Mouse (Mus musculus) brain, embryonic 14.5 days (tissue): Measurements from ENCODE around the gene Mc1r. TPM values are rescaled to one million over a fixed set of nuclear protein-coding genes. Genes with fewer than 3 reads are reported as not detected.

ENCODE experiments used
- DNase-seq: peaks from one replicate; pipeline ENCODE4 v3.0.0-alpha.2; 2011; ENCODE audit warnings: low read depth
- CTCF ChIP-seq: fragments of 200-500 bp; IDR thresholded peaks from 2 replicates; pipeline ENCODE4 v1.5.1; 2012; ENCODE audit warnings: inconsistent platforms, mild to moderate bottlenecking, moderate library complexity, borderline replicate concordance; ENCODE audit not compliant: insufficient read depth, insufficient read length; ENCODE audit errors: extremely low read depth
- POLR2A ChIP-seq: fragments of 200-500 bp; IDR thresholded peaks from 2 replicates; pipeline ENCODE4 v1.6.1; 2012; ENCODE audit warnings: mild to moderate bottlenecking, inconsistent platforms, borderline replicate concordance; ENCODE audit not compliant: poor library complexity, insufficient read depth, insufficient read length, severe bottlenecking; ENCODE audit errors: extremely low read depth
- polyA plus RNA-seq: library from polyadenylated mRNA; depleted of rRNA; stranded (reverse); fragments of >200 nt; gene quantifications from 2 replicates; pipeline ENCODE4 v1.2.3, GENCODE M21; 2012

Gene Mc1r
- polyA plus RNA-seq, 1 experiment: 0.08 TPM

DNA sequence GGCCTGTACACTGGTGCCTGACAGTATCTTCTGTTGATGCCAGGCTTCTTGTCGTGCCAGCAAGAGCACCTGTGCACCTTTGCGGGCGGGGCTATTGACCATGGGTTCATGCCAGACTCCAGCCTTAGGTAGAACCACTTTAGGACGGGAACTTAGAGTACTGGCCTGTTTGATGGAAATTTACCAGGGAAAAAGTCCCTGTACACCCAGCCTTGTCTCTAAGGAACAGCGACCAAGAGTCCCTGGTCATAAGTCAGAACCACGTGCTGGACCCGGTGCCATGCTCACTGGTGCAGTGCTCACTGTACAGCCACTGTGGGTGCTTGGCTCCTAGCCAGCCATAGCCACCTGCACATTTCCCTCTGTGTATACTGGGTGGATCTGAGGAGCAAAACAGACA lies 17.9 kb upstream of the Mc1r start:
- TF ChIP-seq POLR2A: no peak
- TF ChIP-seq CTCF: no peak
- no peak for DNase-seq

- no peak for DNase-seq
- TF ChIP-seq POLR2A (no peak), CTCF (no peak)
Observed at GRCm38 (mm10) chr8:123398308-123398707, 8.6 kb upstream of the Mc1r start.

DNA sequence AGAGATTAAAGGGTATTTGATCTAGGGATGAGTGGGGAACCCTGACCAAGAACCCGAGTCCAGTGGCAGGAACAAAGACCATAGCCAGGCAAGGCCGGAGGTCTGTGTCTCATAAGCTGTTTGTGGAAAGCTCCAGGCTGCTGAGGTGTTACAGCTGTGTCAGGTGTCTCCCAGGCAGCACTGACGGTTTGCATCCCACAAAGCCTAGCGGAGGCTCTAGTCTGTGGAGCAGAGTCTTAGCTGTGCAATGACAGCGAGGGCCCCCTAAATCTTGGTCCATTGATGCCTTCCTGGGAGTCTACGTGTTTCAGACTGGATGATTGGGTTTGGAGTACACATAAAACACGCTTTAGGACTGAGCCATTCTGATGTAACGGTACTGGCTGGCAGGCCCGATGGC lies 5.0 kb upstream of the Mc1r start:
- no peak for TF ChIP-seq POLR2A
- TF ChIP-seq CTCF: no peak
- no peak for DNase-seq

GRCm38 (mm10) chr8:123402730-123403326 lies 4.1 kb upstream of the Mc1r start:
- DNase-seq: no peak
- TF ChIP-seq POLR2A: no peak
- TF ChIP-seq CTCF: no peak

GRCm38 (mm10) chr8:123404521-123404920 lies 2.4 kb upstream of the Mc1r start:
- no peak for TF ChIP-seq POLR2A
- DNase-seq: no peak

- DNase-seq: no peak
- TF ChIP-seq CTCF: no peak
- no peak for TF ChIP-seq POLR2A
Observed at GRCm38 (mm10) chr8:123407612-123408011, 705 bp downstream of the Mc1r start.

GRCm38 (mm10) chr8:123408586-123409544 lies 2.0 kb downstream of the Mc1r start:
- no peak for TF ChIP-seq POLR2A
- no peak for TF ChIP-seq CTCF
- DNase-seq: no peak

DNA sequence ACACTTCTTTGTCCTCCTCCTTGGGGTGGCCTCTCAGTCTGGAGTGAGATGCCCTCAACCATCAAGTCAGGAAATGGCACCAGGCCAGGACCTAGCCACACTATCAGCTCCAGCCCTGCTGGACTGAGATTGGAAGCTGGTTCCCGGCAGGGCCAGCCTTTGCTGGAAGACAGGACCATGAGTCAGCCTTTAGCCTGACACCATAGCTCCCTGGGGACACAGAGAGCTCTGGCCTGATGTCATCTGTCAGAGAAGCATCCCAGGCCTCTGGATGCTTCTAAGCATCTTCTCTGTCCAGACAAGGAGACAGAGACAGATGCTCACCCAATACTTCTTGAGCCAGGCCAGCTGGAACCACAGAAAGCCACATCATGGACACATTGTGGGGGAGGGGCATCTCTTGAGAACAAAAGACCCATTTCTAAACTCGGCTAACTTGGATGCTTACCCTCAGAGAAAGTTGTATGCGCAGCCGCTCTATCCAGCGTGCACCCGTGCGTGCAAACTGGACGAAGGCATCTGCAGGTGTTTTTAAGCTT lies 3.2 kb downstream of the Mc1r start:
- DNase-seq: peak; percentile 75
- no peak for TF ChIP-seq POLR2A
- no peak for TF ChIP-seq CTCF

GRCm38 (mm10) chr8:123410788-123411187 lies 3.9 kb downstream of the Mc1r start:
- DNase-seq: no peak
- TF ChIP-seq POLR2A (no peak), CTCF (no peak)

DNA sequence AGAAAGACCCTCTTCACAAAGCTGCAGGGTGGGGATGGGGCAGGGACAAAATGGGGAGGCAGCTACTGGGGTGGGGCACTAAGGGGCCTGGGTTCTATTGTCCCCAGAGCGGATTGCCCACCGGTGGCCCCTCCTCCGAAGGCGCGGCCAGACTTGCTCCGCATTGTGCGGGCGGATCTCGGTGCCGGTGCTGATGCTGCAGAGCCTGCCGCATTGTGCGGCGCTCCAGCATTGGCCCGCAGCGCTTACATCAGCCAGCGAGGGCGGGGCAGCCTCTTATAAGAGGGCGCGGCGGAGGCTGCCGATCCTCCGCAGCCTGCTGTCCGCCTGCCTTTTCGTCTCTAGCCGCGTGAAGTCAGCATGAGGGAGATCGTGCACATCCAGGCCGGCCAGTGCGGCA lies 4.3 kb downstream of the Mc1r start, which contains the start of gene Tubb3:
Tubb3 (plus strand) TSS at position 179 of the 400 bp plus-strand sequence.
- peak; percentile 99 for DNase-seq
- peak; percentile 55; the same call in 1 of the 2 replicates for TF ChIP-seq POLR2A
- no peak for TF ChIP-seq CTCF

- TF ChIP-seq CTCF (no peak), POLR2A (no peak)
- DNase-seq: peak; percentile 76
Observed at GRCm38 (mm10) chr8:123411781-123412327, 4.9 kb downstream of the Mc1r start.
